Mouse (Mus musculus) erythroblast, embryonic 14.5 days (primary cell): Measurements from ENCODE around the gene Kel.

ENCODE experiments used
- GATA1 ChIP-seq: IDR thresholded peaks from 2 replicates; pipeline ENCODE4 v1.6.1; 2012; ENCODE audit warnings: low read length, inconsistent platforms, mixed read lengths
- TAL1 ChIP-seq: IDR thresholded peaks from 3 replicates; pipeline ENCODE4 v1.6.1; 2012; ENCODE audit warnings: low read length, inconsistent platforms, mixed read lengths

GRCm38 (mm10) chr6:41702928-41703327 lies 1.2 kb downstream of the Kel start:
- TF ChIP-seq TAL1 (no peak), GATA1 (no peak)
